Mouse (Mus musculus) frontal cortex, postnatal 14 days (tissue): ENCODE measurements around the gene Pdlim1.

Experiments
- DNase-seq, 2 experiments: peaks; one replicate each; pipeline ENCODE4 v3.0.0; 2022; ENCODE audit warnings: low spot score in 2 of 2

Gene Pdlim1

GRCm38 (mm10) chr19:40271308-40271892, at the start of gene Pdlim1:
Pdlim1 (minus strand) TSS chr19:40271842.
- no peak for DNase-seq

DNA sequence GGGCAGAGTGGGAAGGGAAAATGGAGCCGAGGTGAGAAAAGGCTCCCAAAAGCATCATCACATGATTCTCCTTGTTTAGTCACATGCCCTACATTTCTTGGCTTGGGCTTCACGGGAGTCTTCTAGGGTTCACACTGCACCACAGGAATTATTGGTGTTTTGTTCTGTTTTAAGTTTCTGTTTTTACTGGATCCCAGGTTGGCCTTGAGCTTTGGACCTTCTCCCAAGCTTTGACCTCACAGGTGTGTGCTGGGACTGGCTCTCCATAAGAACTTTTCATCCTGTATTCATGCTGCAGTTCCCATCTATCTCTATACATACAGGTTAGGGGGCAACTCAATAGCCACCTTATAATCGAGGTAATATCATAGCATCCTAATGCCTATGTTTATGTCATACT, 47.6 kb upstream of the Pdlim1 start:
- no peak for DNase-seq

- no peak for DNase-seq
Observed at GRCm38 (mm10) chr19:40318511-40318910, 46.9 kb upstream of the Pdlim1 start.

DNA sequence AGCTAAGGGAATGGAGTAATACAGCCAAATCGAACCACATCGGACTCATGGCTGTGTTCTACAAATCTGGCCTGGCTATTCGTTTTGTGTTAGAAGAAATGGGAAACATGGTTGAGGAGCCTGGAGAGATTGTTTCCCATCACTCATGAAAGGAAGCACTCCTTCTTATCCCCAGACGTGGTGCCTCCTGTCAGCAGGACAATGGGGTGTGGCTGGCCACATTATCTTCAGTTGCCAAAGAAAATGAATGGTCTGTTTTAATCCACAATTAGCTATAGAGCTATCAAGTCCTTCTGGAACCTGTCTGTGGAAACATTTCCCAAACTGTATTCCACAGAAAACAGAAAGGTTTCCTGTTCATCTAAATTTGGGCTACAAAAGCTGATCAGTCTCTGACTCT, 45.4 kb upstream of the Pdlim1 start:
- no peak for DNase-seq

DNA sequence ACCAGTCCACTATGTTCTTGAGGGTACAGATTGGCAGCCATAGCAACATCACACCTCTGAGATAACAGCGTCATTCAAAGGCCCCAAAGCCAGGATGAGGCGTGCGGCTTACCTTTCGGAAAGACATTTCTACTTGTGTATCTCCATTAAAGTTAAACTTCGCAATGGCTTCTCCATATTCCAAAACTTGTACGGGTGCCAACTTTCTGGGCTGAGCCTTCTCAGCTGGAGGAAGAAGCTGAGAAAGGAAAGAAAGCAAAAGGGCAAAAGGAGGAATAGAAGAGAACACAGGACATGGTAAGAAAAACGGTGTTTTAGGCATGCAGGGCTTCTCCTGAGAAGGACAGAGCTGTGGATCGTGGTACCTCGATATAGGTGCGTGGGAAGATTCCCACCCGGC, 42.6 kb upstream of the Pdlim1 start:
- no peak for DNase-seq

DNA sequence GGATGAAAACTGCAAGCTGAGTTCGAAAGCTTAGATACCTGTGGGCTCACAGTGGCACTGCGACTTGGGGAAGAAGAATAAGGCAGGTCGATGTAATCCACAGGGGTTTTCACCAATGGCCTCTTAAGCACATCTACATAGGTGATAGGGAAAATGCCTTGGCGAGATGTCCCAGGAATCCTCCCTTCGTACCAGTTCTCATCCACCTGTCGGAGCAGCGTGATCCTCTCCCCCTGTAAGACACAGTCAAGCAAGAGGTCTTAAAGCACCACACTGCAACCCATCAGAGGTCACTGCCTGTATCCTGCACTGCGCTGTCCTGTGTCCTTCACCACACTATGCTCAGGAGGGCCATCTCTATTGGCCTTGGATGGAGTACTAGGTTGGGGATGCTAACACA, 40.0 kb upstream of the Pdlim1 start:
- no peak for DNase-seq

- DNase-seq = no peak
Observed at GRCm38 (mm10) chr19:40310410-40311130, 38.9 kb upstream of the Pdlim1 start.

- no peak for DNase-seq
Observed at GRCm38 (mm10) chr19:40309911-40310310, 38.3 kb upstream of the Pdlim1 start.

DNA sequence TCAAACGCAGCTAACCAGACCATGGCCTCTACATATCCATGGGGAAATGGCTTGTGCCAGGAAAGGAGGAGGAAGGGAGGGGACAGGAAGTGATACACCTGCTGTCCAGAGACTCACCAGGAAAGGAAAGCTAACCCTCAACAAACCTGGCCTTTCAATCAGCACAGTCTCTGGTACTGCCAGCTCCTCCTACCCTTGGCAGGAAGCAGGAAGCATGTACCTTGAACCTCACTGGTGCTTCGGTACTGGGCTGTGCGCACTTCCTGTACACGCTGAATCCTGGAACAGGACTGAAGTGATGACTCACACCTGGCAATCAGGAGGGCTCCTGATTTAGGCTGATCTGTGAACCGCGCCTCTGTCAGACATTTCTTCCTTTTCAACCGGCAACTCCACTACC, 35.9 kb upstream of the Pdlim1 start:
- DNase-seq = no peak

GRCm38 (mm10) chr19:40306631-40307030, 35.0 kb upstream of the Pdlim1 start:
- no peak for DNase-seq

DNA sequence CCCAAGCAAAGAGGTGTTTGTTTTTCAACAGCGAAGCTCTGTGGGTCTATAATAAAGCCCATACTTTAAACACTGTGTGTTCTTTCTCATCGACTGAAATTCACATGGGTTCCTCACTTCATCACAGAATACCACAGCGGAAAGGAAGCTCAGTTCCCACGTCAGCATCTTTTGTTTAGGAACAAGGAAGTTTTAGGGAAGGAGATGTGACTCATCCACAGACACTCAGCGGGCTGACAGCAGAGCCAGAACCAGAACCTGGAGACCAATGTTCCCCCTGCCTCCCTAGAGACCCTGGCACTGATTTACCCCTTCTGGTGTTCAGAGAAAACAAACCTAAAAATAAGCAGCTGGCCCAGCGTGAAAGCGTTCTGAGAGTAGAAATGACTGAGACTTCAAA, 33.8 kb upstream of the Pdlim1 start:
- no peak for DNase-seq

- peak in 1 of 2 experiments; percentile 46 for DNase-seq
Observed at GRCm38 (mm10) chr19:40302916-40303315, 31.3 kb upstream of the Pdlim1 start.

DNA sequence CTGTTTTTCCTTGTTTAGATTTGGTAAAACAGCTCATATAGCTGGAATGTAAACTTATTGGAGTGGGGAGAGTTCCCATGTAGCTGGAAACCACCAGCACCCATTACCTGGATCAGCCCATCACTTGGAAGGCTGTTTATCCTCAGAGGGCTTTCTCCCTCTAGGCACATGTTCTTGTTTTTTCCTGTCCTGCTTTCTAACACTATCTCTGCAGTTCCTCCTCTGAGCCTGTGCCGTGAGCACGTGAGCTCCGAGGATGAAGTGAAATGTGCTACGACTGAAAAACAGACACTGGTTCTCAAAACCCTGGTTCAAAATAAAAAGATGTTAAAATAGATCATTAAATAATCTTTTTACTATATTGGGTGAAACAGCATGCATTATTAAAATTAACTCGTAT, 30.8 kb upstream of the Pdlim1 start:
- DNase-seq = no peak

- peak; percentile 37 to 70 for DNase-seq
Observed at GRCm38 (mm10) chr19:40299983-40300759, 28.5 kb upstream of the Pdlim1 start.

DNA sequence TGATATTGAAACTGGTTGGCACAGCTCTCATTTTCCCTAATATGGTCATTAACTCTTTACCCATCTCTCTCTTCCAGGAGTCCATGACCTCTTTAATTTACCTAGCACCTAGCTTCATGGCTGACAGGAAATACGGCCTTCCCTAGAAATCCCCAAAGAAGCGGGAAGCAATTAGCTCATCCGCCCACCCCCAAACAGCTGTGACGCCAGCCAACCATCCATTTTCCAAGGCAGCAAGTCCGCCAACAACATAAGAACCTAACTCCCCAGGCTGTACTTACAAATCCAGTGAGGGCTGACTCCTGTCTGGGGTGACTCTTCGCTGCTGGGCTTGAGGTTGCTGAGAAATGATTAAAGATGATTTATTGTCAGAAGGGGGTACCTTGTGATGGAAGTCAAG, 27.5 kb upstream of the Pdlim1 start:
- no peak for DNase-seq

- DNase-seq = no peak
Observed at GRCm38 (mm10) chr19:40298574-40298973, 26.9 kb upstream of the Pdlim1 start.

DNA sequence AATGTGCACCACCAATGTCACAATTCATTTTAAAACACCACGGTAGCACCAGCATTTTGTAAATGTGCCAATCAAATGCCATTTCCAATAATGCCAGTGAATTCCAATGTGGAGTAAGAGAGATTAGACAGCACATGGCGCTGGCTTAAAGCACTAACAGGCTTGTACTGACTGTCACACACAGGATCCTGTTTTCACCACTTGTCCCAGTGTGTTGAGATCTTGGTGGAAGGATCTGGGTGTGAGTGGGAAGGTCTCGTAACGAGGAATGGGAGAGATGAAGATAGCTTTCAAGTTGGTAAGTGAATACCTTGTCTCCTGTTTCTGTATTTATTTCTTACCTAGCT, 26.1 kb upstream of the Pdlim1 start:
- DNase-seq = no peak

DNA sequence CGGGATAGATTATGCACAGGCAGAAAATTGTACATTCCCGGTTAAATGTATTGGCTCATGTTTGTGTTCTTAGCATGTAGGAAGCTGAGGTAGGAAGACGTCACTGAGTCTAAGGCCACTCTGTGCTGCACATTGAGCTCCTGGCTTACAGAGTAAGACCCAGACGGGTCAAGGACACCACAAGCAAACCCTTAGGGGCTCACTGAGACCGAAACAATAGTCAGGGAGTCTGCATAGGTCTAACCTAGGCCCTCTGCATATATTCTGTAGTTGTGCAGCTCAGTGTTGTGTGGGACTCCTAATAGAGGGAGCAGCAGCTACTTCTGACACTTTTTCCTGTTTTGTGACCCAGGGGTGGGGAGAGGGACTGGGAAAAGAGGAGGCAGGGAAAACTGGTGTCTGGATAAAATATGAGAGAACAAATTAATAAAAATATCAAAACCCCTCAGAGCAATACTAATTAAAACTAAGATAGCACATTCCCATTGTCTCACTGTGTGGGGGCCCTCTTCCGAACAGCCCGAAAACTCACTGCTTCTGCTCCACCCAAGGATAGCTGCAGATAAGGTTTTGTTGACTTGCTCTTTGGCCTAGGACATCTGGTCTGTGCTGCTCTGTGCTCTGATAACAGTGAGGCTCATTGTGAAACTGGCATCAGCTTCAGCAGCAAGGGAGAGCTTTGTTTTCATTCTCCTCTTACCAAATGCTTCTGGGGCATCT, 25.6 kb upstream of the Pdlim1 start:
- DNase-seq = no peak

DNA sequence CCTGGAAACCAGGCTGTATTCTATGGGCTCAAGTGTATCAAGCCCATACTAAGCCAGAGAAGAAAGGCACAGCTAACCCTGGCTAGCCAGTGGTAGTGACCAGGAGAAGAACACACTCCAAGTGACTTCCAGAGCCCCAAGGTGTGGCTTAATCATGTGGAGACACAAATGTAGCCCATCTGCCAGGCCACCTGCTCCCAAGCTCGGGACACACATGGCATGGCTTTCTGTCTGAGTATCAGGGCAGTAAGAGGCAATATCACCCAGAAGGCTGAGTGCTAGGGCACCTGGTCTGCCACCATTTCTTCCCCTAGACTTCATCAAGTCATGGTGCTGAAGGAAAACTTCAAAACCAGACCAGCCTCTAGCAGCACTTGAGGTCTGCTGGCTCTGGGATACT, 22.6 kb upstream of the Pdlim1 start:
- no peak for DNase-seq

DNA sequence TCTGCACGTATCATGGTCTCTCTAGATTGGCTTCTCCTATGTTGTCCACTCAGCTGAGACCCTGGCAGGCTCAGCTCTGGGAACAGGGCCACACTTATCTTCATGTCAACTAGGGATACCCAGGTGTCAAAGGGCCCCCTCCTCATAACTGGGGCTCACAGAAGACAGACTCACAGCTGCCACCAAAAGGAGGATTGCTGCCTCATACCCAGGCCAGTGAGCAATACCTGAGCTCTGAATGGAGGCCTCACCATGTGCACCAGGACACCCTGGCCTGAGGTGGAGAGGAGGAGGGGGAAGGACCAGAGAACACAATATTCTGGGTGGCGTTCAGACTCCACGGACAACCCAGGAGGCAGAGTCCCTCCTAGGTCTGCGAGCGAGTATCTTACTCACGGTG, 22.1 kb upstream of the Pdlim1 start:
- DNase-seq = no peak

DNA sequence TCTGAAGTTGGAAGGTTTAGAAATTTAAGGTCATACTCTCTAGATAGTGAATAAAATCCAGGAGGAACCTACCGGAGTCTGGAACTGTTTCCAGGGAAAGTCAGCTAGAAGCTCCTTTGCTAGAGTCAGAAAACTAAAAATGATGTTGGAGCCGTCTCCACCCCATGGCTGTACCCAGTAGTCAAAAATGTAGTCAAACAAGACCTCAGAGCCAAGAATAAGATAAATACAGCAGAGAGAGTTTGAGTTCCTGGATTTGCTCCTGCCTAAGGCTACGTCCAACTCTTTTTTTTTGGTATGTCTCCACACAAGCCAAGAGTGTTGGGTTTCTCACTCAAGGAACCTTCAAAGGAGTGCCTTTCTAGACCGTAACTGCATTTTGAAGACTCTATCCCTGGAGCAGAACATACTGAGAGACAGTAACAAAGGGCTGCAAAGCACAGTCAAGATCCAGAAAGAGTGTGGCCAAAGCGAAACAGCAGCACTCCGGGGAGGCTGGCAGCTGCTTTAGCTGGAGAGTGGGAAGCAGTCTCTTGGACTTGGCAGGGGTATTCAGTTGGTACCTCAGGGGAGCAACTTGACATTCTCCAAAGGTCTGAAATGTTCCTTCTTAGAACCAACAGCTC, 18.6 kb upstream of the Pdlim1 start:
- DNase-seq = no peak

GRCm38 (mm10) chr19:40288415-40288814, 16.8 kb upstream of the Pdlim1 start:
- no peak for DNase-seq
